Mouse (Mus musculus) spleen, adult 2 months (tissue): Measurements from ENCODE around the gene Polrmt.

ENCODE experiments used
- CTCF ChIP-seq: fragments of 200-500 bp; IDR thresholded peaks from 2 replicates; pipeline ENCODE4 v1.5.1; 2011; ENCODE audit warnings: mild to moderate bottlenecking, inconsistent platforms; ENCODE audit not compliant: insufficient read depth, insufficient read length, insufficient replicate concordance; ENCODE audit errors: extremely low read depth
- POLR2A ChIP-seq: fragments of 200-500 bp; IDR thresholded peaks from 2 replicates; pipeline ENCODE4 v1.6.1; 2011; ENCODE audit warnings: low read depth, low read length, inconsistent platforms

DNA sequence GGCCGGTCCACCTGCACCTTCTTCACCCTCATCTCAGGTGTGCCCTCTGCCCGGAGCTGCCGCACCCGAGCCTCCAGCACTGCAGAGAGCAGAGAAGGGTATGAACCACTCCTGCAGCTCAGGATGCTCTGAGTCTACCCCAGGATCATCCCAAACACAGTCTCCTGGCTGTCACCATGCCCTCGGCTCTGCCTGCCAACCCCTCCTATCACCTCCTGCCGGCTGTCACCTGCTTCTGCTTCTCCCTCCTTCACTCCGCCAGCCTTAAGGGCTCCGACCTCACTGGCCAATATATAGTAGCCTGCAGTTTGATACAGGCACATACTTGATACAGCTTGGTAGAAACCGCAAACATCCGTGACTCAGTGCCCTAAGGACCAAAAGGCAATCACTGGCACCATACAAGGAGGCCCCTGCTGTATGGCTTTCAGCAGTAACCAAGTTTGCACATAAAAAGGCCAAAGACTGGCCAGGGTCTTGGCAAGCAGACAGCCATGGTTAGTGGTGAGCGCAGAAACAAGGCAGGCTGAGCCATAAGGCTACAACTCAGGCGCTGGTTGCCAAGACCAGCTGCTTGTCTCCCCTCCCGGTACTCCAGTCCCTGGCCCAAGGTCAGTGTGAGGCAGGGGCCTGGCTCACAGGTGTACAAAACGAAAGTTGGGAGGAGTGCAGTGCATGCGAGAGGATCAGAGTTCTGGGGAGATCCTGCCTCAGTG is 2.6 kb downstream of the Polrmt start:
- TF ChIP-seq POLR2A (no peak), CTCF (no peak)
